Comparison of ENCODE assay signal across 8 mouse cellular contexts in the genomic region with DNA sequence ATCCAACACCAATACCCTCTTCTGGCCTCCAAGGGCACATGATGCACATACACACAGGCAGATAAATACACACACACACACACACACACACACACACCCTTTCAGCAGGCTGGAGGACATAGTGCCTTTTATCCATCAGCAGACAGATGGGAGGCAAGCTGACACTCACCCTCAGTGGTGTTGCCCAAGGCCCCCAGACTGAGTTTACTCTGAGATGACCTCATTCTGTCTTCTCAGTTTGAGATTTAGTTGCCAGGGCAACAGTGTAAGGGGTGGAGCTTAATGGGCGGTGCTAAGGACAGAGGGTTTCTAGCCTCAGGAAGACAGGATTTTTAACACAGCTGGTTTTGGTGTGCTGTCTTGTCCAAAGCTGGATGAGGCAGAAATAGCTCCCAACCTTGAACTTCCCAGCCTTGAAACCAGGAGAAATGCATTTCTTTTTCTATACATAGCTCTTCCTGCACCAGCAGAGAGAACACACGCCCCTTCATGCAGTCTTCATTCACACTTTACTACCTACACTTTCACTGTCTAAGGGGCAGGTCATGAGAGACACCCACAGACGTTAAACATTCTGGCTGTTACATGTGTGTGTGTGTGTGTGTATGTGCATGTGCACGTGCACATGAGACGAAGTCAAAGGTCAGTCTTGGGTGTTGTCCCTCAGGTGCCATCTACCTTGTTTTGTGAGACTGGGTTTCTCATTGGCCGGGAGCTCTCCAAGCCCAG.
A peak's percentile ranks its signal among the peaks of the same experiment; 100 is the strongest.
DNase-seq lines count a peak whose midpoint lies in the region; ATAC-seq and TF ChIP-seq lines count a peak whose summit lies in the region.

No protein-coding gene starts in this region.

- H3K4me1 ChIP-seq in kidney, embryonic 15.5 days: peaks cover 14% of the 10 kb centered on the region
- H3K4me1 ChIP-seq in embryonic facial prominence, embryonic 14.5 days (ENCODE audit: control insufficient read depth, insufficient read depth, low read length): peaks cover 4% of the 10 kb centered on the region; the same call in 1 of the 2 replicates
- H3K4me1 ChIP-seq in intestine, postnatal 0 days (replicated peaks; ENCODE audit: control insufficient read depth, insufficient read depth, low read length): no peaks in the 10 kb centered on the region
- H3K4me1 ChIP-seq in midbrain, embryonic 13.5 days (replicated peaks): peaks cover 44% of the 10 kb centered on the region
- H3K4me1 ChIP-seq in thymus, adult 2 months (replicated peaks; ENCODE audit: control insufficient read depth, insufficient read depth, low read length): peaks cover 33% of the 10 kb centered on the region

- TF ChIP-seq POLR2A in thymus, adult 2 months (IDR thresholded peaks at IDR 0.05; ENCODE audit: control insufficient read depth, extremely low read depth, insufficient read depth, low read length, poor library complexity): no peak

- no peaks in the 10 kb centered on the region for H3K9me3 ChIP-seq in kidney, embryonic 15.5 days (replicated peaks)
- no peaks in the 10 kb centered on the region for H3K9me3 ChIP-seq in embryonic facial prominence, embryonic 14.5 days (ENCODE audit: control insufficient read depth, low read length)
- H3K9me3 ChIP-seq in intestine, postnatal 0 days (ENCODE audit: control insufficient read depth): no peaks in the 10 kb centered on the region
- no peaks in the 10 kb centered on the region; the same call in 1 of the 2 replicates for H3K9me3 ChIP-seq in midbrain, embryonic 13.5 days

- H3K4me3 ChIP-seq in kidney, embryonic 15.5 days (replicated peaks): no peak overlapping the region
- no peak overlapping the region for H3K4me3 ChIP-seq in embryonic facial prominence, embryonic 14.5 days (ENCODE audit: low read depth, low read length)
- no peak overlapping the region for H3K4me3 ChIP-seq in intestine, postnatal 0 days (ENCODE audit: low read depth, low read length)
- no peak overlapping the region for H3K4me3 ChIP-seq in midbrain, embryonic 13.5 days (replicated peaks)
- H3K4me3 ChIP-seq in thymus, adult 2 months (ENCODE audit: control insufficient read depth, insufficient read depth, low read length): no peak overlapping the region

- no peaks in the 10 kb centered on the region for H3K36me3 ChIP-seq in kidney, embryonic 15.5 days
- no peaks in the 10 kb centered on the region for H3K36me3 ChIP-seq in embryonic facial prominence, embryonic 14.5 days (ENCODE audit: control insufficient read depth, insufficient read depth, low read length)
- no peaks in the 10 kb centered on the region for H3K36me3 ChIP-seq in intestine, postnatal 0 days (ENCODE audit: control insufficient read depth, insufficient read depth)
- H3K36me3 ChIP-seq in midbrain, embryonic 13.5 days: no peaks in the 10 kb centered on the region
- no peaks in the 10 kb centered on the region for H3K36me3 ChIP-seq in thymus, adult 2 months (ENCODE audit: control insufficient read depth, insufficient read depth, low read length)

- H3K4me2 ChIP-seq in kidney, embryonic 15.5 days: no peak overlapping the region
- H3K4me2 ChIP-seq in embryonic facial prominence, embryonic 14.5 days (ENCODE audit: low read depth, low read length): no peak overlapping the region
- no peak overlapping the region for H3K4me2 ChIP-seq in intestine, postnatal 0 days (replicated peaks; ENCODE audit: low read depth)
- H3K4me2 ChIP-seq in midbrain, embryonic 13.5 days (replicated peaks): no peak overlapping the region

- peak; percentile 31; the same call in 1 of the 2 replicates for ATAC-seq in kidney, embryonic 15.5 days (replicated peaks; ENCODE audit: low FRiP score)
- ATAC-seq in embryonic facial prominence, embryonic 14.5 days (ENCODE audit: low read depth): peak; percentile 84
- peak; percentile 45 for ATAC-seq in intestine, postnatal 0 days
- ATAC-seq in midbrain, embryonic 13.5 days: peak; percentile 62

- WGBS in kidney, embryonic 15.5 days: 58% methylated on average over 6 of the region's 6 CpGs
- WGBS in embryonic facial prominence, embryonic 14.5 days: 41% methylated on average over 6 of the region's 6 CpGs
- 38% methylated on average over 6 of the region's 6 CpGs for WGBS in intestine, postnatal 0 days
- 48% methylated on average over 6 of the region's 6 CpGs for WGBS in midbrain, embryonic 13.5 days
- 74% methylated on average over 6 of the region's 6 CpGs for WGBS in thymus, adult 2 months

- H3K9ac ChIP-seq in kidney, embryonic 15.5 days: no peak overlapping the region
- H3K9ac ChIP-seq in embryonic facial prominence, embryonic 14.5 days (ENCODE audit: low read depth, low read length): no peak overlapping the region
- H3K9ac ChIP-seq in intestine, postnatal 0 days (ENCODE audit: low read depth, low read length): no peak overlapping the region
- H3K9ac ChIP-seq in midbrain, embryonic 13.5 days (replicated peaks): no peak overlapping the region

- DNase-seq in kidney, adult 18-20 months: no peak
- peak; percentile 38 for DNase-seq in WW6 (ENCODE audit: low read depth, low spot score)
- DNase-seq in embryonic facial prominence, embryonic 14.5 days (ENCODE audit: low spot score): peak; percentile 80
- peak; percentile 68 for DNase-seq in thymus, adult 2 months
- no peak for DNase-seq in gastrocnemius, postnatal 25 days

- TF ChIP-seq CTCF in intestine, postnatal 0 days (IDR thresholded peaks at IDR 0.05; ENCODE audit: low read depth): no peak
- TF ChIP-seq CTCF in thymus, adult 2 months (IDR thresholded peaks at IDR 0.05; ENCODE audit: borderline replicate concordance, control insufficient read depth, extremely low read depth, insufficient read depth, low read length, poor library complexity): no peak

- H3K27me3 ChIP-seq in kidney, embryonic 15.5 days: no peaks in the 10 kb centered on the region
- no peaks in the 10 kb centered on the region for H3K27me3 ChIP-seq in embryonic facial prominence, embryonic 14.5 days (replicated peaks; ENCODE audit: control insufficient read depth, insufficient read depth, low read length)
- H3K27me3 ChIP-seq in intestine, postnatal 0 days (replicated peaks; ENCODE audit: control insufficient read depth, insufficient read depth, low read length): no peaks in the 10 kb centered on the region
- peaks cover 7% of the 10 kb centered on the region; the same call in 1 of the 2 replicates for H3K27me3 ChIP-seq in midbrain, embryonic 13.5 days
- no peaks in the 10 kb centered on the region for H3K27me3 ChIP-seq in thymus, adult 2 months (ENCODE audit: control insufficient read depth, insufficient read depth, low read length)

- no peak overlapping the region for H3K27ac ChIP-seq in kidney, embryonic 15.5 days
- no peak overlapping the region for H3K27ac ChIP-seq in embryonic facial prominence, embryonic 14.5 days (replicated peaks; ENCODE audit: low read depth, low read length)
- H3K27ac ChIP-seq in intestine, postnatal 0 days (ENCODE audit: low read depth, low read length): no peak overlapping the region
- peak overlapping the region; percentile 53 for H3K27ac ChIP-seq in midbrain, embryonic 13.5 days
- peak overlapping the region; percentile 6; the same call in 1 of the 2 replicates for H3K27ac ChIP-seq in thymus, adult 2 months (ENCODE audit: control insufficient read depth, insufficient read depth, low read length)

Comparison
In these comparisons a context has a peak if more than half of its experiments do, and no peak if none do; other contexts are left out.
1. ATAC-seq: peak in every context shown above with its lines; median percentile 84 in embryonic facial prominence, embryonic 14.5 days; 62 in midbrain, embryonic 13.5 days; 45 in intestine, postnatal 0 days; 31 in kidney, embryonic 15.5 days.
2. H3K27ac ChIP-seq: peak in midbrain, embryonic 13.5 days (single experiment) and thymus, adult 2 months (single experiment); none in kidney, embryonic 15.5 days (single experiment), embryonic facial prominence, embryonic 14.5 days (single experiment) and intestine, postnatal 0 days (single experiment).
3. DNase-seq: peak in WW6 (single experiment), embryonic facial prominence, embryonic 14.5 days (single experiment) and thymus, adult 2 months (single experiment); none in kidney, adult 18-20 months (single experiment) and gastrocnemius, postnatal 25 days (single experiment).